Mouse (Mus musculus): ENCODE results near the gene Rab3a. TPM values are rescaled to one million over a fixed set of nuclear protein-coding genes. Genes with fewer than 3 reads are reported as not detected.

Rab3a gene
- polyA plus RNA-seq, 1 experiment from 2014 or later: 12.3 TPM

DNA sequence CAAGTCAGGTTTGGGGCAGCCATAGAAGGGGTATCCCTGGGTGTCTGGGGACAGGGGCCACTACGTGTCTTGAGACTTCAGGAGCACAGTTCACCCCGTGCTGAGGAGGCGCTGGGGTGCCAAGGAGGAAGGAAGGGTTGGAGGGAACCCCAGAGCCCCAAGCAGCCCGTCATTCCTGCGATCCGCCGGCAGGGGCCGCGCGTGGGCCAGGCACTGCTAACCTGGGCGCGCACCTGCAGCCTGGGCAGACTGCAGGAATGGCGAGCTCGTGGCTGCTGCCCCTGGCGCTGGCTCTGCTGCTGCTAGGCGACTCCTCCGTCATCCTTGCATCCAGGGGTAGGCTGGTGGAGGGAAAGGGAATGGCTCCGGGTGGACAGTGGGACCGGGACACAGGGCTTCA lies 36.2 kb upstream of the Rab3a start, which contains the start of gene Gm3336:
Gene Gm3336 (plus strand): TSS at position 247 of the 400 bp plus-strand sequence.
- Histone ChIP-seq H3K4me2 (ENCODE audit: low read depth, severe bottlenecking) (no peak within 1 kb of the TSS), H3K36me3 (ENCODE audit: control insufficient read depth, insufficient read depth, low read length) (no peaks in the 10 kb centered on the region), H3K4me3 (ENCODE audit: low read depth, low read length) (no peak within 1 kb of the TSS), H3K9ac (ENCODE audit: low read length) (no peak within 1 kb of the TSS), H3K27me3 (ENCODE audit: control insufficient read depth, insufficient read depth, low read length) (no peaks in the 10 kb centered on the region), H3K9me3 (ENCODE audit: control insufficient read depth, low read length) (no peaks in the 10 kb centered on the region), H3K27ac (replicated peaks; ENCODE audit: low read depth, low read length) (no peak within 1 kb of the TSS), H3K4me1 (ENCODE audit: control insufficient read depth, insufficient read depth, low read length) (no peaks in the 10 kb centered on the region)
- ATAC-seq (ENCODE audit: insufficient number of reproducible peaks, low FRiP score, low TSS enrichment, low read depth) (no peak), DNase-seq (ENCODE audit: low spot score) (peak; percentile 76)
- WGBS: 5% methylated on average over 13 of the region's 19 CpGs

DNA sequence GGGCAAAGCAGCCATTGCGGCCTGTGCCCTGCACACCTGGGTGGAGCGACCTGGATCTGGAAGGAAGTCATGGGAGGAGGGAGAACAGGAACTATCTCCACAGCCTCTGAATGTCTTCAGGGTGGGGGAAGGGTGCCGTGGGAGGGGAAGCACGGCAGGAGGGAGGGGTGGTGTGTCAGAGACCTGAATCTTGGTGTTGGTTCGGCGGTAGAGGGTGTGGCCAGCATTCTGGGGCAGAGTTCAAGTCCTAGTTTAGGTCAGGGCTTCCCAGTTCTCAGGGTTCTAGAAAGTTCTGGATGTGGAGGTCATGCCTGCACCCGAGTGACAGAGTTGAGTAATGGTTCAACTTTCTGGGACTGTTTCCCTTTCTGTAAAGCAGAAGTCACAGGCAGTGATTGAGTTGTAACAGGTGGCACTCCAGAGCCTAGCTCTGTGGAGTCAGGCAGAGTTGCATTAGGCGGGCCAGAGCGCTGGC lies 34.6 kb upstream of the Rab3a start:
- DNase-seq (ENCODE audit: low spot score): no peak
- 58% methylated on average over 9 of the region's 9 CpGs for WGBS
- H3K4me2 ChIP-seq (ENCODE audit: low read depth, severe bottlenecking): no peak overlapping the region
- H3K27ac ChIP-seq (replicated peaks; ENCODE audit: low read depth, low read length): no peak overlapping the region
- no peaks in the 10 kb centered on the region for H3K27me3 ChIP-seq (ENCODE audit: control insufficient read depth, insufficient read depth, low read length)
- no peak overlapping the region for H3K4me3 ChIP-seq (ENCODE audit: low read depth, low read length)
- H3K4me1 ChIP-seq (ENCODE audit: control insufficient read depth, insufficient read depth, low read length): no peaks in the 10 kb centered on the region
- no peaks in the 10 kb centered on the region for H3K9me3 ChIP-seq (ENCODE audit: control insufficient read depth, low read length)
- H3K9ac ChIP-seq (ENCODE audit: low read length): no peak overlapping the region
- ATAC-seq (ENCODE audit: insufficient number of reproducible peaks, low FRiP score, low TSS enrichment, low read depth): no peak
- no peaks in the 10 kb centered on the region for H3K36me3 ChIP-seq (ENCODE audit: control insufficient read depth, insufficient read depth, low read length)

DNA sequence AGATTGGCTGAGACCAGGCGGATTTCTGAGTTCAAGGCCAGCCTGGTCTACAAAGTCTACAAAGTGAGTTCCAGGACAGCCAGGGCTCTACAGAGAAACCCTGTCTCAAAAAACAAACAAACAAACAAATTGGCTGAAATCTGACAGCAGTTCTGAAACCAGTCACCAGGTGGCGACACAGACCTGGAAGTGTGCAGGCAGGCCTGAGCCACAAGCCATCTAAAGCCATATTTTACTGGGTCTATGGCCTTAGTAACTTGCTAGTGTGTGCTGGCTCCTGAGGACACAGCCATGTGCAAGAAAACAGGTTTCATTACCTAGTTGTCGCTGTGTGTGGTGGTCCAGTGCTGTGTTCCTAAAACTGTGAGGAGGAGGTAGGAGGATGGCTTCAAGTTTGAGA lies 33.7 kb upstream of the Rab3a start:
- peak; percentile 92 for DNase-seq (ENCODE audit: low spot score)
- Histone ChIP-seq H3K36me3 (ENCODE audit: control insufficient read depth, insufficient read depth, low read length) (no peaks in the 10 kb centered on the region), H3K9ac (ENCODE audit: low read length) (no peak overlapping the region), H3K4me1 (ENCODE audit: control insufficient read depth, insufficient read depth, low read length) (no peaks in the 10 kb centered on the region), H3K27me3 (ENCODE audit: control insufficient read depth, insufficient read depth, low read length) (no peaks in the 10 kb centered on the region), H3K27ac (replicated peaks; ENCODE audit: low read depth, low read length) (no peak overlapping the region), H3K4me2 (ENCODE audit: low read depth, severe bottlenecking) (no peak overlapping the region), H3K9me3 (ENCODE audit: control insufficient read depth, low read length) (no peaks in the 10 kb centered on the region), H3K4me3 (ENCODE audit: low read depth, low read length) (no peak overlapping the region)
- no peak for ATAC-seq (ENCODE audit: insufficient number of reproducible peaks, low FRiP score, low TSS enrichment, low read depth)
- 5% methylated on average over 3 of the region's 3 CpGs for WGBS

DNA sequence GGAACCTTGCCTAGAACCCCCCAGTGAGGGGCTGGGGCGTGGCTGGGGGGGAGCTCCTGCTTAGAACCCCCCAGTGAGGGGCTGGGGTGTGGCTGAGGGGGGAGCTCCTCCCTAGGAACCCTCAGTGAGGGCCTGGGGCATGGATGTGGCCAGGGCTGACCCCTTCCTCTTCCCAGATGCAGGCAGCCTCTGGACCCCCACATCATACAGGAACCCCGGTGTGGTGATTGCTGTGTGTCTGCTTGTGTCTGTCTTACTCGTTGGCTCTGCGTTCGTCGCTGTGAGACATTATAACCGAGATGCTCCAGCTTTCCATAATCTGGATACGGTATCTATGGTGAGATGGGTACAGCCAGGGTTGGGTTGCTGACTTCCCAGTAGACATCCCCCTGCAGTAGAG lies 32.9 kb upstream of the Rab3a start:
- Histone ChIP-seq H3K9ac (ENCODE audit: low read length) (no peak overlapping the region), H3K4me3 (ENCODE audit: low read depth, low read length) (no peak overlapping the region), H3K27me3 (ENCODE audit: control insufficient read depth, insufficient read depth, low read length) (no peaks in the 10 kb centered on the region), H3K4me2 (ENCODE audit: low read depth, severe bottlenecking) (no peak overlapping the region), H3K27ac (replicated peaks; ENCODE audit: low read depth, low read length) (no peak overlapping the region), H3K4me1 (ENCODE audit: control insufficient read depth, insufficient read depth, low read length) (no peaks in the 10 kb centered on the region), H3K9me3 (ENCODE audit: control insufficient read depth, low read length) (no peaks in the 10 kb centered on the region), H3K36me3 (ENCODE audit: control insufficient read depth, insufficient read depth, low read length) (no peaks in the 10 kb centered on the region)
- ATAC-seq (ENCODE audit: insufficient number of reproducible peaks, low FRiP score, low TSS enrichment, low read depth) (no peak), DNase-seq (ENCODE audit: low spot score) (no peak)
- 81% methylated on average over 8 of the region's 8 CpGs for WGBS

DNA sequence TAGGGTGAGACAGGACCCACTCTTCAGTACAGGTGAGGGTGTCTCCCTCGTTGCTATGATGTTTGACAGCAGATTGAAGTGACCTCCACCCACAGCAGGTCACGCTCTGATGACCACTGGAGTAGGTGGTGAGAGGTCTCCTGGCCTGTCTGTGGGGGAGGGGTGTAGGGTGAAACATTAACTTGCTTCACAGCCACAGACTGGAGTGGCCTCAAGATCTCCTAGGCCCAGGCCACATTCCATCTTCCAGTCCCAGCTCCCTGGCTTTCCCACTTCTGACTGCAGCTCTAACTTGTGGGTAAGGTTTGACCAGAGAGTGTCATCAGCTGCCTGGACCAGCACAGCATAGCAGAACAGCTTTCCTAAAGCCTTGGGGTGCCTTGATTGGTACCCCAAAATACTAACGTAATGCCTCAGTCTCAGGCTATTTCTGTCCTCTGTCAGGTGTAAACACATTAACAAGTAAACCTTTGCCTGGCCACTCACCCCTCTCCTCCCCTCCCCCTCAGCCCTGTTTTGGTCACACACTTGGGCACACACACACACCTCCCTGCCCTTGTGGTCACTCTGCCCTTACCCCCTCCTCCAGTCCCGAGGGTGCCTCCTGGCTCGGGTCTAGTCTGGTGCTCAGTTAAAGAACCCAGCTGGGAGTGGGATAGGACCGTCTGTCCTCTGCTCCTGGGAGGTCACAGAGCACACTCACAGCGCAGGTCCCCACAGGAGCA lies 30.8 kb upstream of the Rab3a start, which contains the start of gene Pde4c:
Gene Pde4c (plus strand): TSS at position 235 of the 725 bp plus-strand sequence.
- peaks cover 2% of the 10 kb centered on the region; the same call in 1 of the 2 replicates for H3K27me3 ChIP-seq (ENCODE audit: control insufficient read depth, insufficient read depth, low read length)
- no peak within 1 kb of the TSS for H3K9ac ChIP-seq (ENCODE audit: low read length)
- H3K4me3 ChIP-seq (ENCODE audit: low read depth, low read length): no peak within 1 kb of the TSS
- H3K4me2 ChIP-seq (ENCODE audit: low read depth, severe bottlenecking): no peak within 1 kb of the TSS
- no peaks in the 10 kb centered on the region for H3K4me1 ChIP-seq (ENCODE audit: control insufficient read depth, insufficient read depth, low read length)
- 61% methylated on average over 7 of the region's 7 CpGs for whole genome bisulfite sequencing
- H3K27ac ChIP-seq (replicated peaks; ENCODE audit: low read depth, low read length): no peak within 1 kb of the TSS
- DNase-seq (ENCODE audit: low spot score): no peak
- no peaks in the 10 kb centered on the region for H3K9me3 ChIP-seq (ENCODE audit: control insufficient read depth, low read length)
- no peaks in the 10 kb centered on the region for H3K36me3 ChIP-seq (ENCODE audit: control insufficient read depth, insufficient read depth, low read length)
- no peak for ATAC-seq (ENCODE audit: insufficient number of reproducible peaks, low FRiP score, low TSS enrichment, low read depth)

DNA sequence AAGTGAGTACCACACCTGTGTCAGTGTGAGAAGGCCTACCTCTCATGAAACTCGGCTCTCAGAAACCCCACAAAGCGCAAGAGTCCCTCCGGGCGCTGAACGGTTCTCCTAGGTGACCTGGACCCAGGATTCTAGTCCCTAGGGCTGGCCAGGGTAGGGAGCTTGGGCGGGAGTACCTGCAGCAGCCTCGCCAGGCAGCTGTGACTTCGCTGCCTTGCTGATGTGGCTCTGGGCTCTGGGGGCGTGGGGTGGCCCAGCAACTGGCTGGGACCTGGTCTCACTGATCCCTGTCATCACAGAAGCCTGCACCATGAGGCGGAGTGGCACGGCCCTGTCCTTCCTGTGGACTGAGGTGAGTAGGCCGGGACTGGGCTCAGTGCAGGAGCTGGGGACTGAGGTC lies 30.3 kb upstream of the Rab3a start:
- ATAC-seq (ENCODE audit: insufficient number of reproducible peaks, low FRiP score, low TSS enrichment, low read depth): no peak
- WGBS: 76% methylated on average over 12 of the region's 12 CpGs

DNA sequence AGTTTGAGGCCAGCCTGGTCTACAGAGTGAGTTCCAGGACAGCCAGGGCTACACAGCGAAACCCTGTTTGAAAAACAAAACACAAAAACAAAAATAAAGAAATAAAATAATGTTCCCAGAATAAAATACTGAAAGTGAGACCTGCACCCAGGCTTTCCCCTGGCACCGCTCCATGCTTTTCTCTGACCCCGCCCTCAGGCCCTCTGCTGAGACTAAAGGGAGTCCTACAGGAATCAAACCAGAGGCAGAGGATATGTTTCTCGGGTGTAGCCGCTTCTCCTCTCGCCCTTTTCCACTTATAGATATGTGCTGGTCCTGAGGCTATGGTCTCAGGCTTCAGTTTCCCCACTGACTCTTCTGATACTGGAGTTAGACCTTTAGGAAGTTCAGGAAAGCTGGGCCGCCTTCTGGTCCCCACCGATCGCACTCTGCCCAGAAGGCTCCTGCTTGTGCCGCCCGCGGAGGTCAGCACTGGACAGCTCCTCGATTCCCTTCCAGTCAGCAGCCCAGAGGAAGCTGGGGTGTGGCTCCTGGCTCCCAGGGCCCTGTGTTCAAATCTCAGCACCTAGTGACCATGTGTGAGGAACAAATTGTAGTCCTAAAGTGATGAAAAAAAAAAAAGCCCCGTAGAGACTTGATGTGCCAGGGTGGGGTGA lies 28.6 kb upstream of the Rab3a start:
- ATAC-seq (ENCODE audit: insufficient number of reproducible peaks, low FRiP score, low TSS enrichment, low read depth): no peak
- H3K9me3 ChIP-seq (ENCODE audit: control insufficient read depth, low read length): no peaks in the 10 kb centered on the region
- WGBS: 22% methylated on average over 14 of the region's 14 CpGs
- H3K4me3 ChIP-seq (ENCODE audit: low read depth, low read length): no peak overlapping the region
- H3K4me1 ChIP-seq (ENCODE audit: control insufficient read depth, insufficient read depth, low read length): no peaks in the 10 kb centered on the region
- no peaks in the 10 kb centered on the region for H3K36me3 ChIP-seq (ENCODE audit: control insufficient read depth, insufficient read depth, low read length)
- no peak overlapping the region for H3K27ac ChIP-seq (replicated peaks; ENCODE audit: low read depth, low read length)
- no peak overlapping the region for H3K9ac ChIP-seq (ENCODE audit: low read length)
- H3K27me3 ChIP-seq (ENCODE audit: control insufficient read depth, insufficient read depth, low read length): peaks cover 19% of the 10 kb centered on the region
- no peak overlapping the region for H3K4me2 ChIP-seq (ENCODE audit: low read depth, severe bottlenecking)
- peak; percentile 77 for DNase-seq (ENCODE audit: low spot score)

More for the DNA sequence above, 30.3 kb upstream of the Rab3a start:
- peaks cover 4% of the 10 kb centered on the region for H3K27me3 ChIP-seq (ENCODE audit: control insufficient read depth, insufficient read depth, low read length)
- DNase-seq (ENCODE audit: low spot score): no peak
- no peak overlapping the region for H3K4me2 ChIP-seq (ENCODE audit: low read depth, severe bottlenecking)
- no peaks in the 10 kb centered on the region for H3K4me1 ChIP-seq (ENCODE audit: control insufficient read depth, insufficient read depth, low read length)
- H3K27ac ChIP-seq (replicated peaks; ENCODE audit: low read depth, low read length): no peak overlapping the region
- no peaks in the 10 kb centered on the region for H3K36me3 ChIP-seq (ENCODE audit: control insufficient read depth, insufficient read depth, low read length)
- no peak overlapping the region for H3K9ac ChIP-seq (ENCODE audit: low read length)
- H3K9me3 ChIP-seq (ENCODE audit: control insufficient read depth, low read length): no peaks in the 10 kb centered on the region
- H3K4me3 ChIP-seq (ENCODE audit: low read depth, low read length): no peak overlapping the region

DNA sequence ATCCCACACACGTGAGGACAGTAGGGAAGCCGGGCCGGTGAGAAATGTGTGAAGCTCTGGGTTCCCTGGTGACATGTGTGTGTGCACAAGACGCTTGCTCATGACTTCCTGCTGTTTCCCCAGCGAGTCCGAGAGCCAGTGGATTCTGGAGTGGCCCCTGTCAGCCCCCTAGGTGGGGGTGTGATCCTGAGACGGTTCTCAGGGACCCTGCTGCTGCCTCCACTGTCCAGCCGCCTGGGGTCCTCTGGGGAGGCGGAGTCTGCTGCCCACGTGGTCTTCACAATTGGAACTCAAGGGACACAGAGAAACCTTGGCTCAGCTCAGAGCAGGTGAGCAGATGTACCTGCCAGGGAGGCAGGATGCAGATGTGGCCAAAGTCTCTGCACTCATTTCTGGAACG lies 27.8 kb upstream of the Rab3a start:
- 40% methylated on average over 11 of the region's 11 CpGs for WGBS
- H3K4me3 ChIP-seq (ENCODE audit: low read depth, low read length): no peak overlapping the region

More for the DNA sequence above, 27.8 kb upstream of the Rab3a start:
- ATAC-seq (ENCODE audit: insufficient number of reproducible peaks, low FRiP score, low TSS enrichment, low read depth) (no peak), DNase-seq (ENCODE audit: low spot score) (no peak)
- Histone ChIP-seq H3K9ac (ENCODE audit: low read length) (no peak overlapping the region), H3K27me3 (ENCODE audit: control insufficient read depth, insufficient read depth, low read length) (peaks cover 24% of the 10 kb centered on the region), H3K4me2 (ENCODE audit: low read depth, severe bottlenecking) (no peak overlapping the region), H3K9me3 (ENCODE audit: control insufficient read depth, low read length) (no peaks in the 10 kb centered on the region), H3K4me1 (ENCODE audit: control insufficient read depth, insufficient read depth, low read length) (no peaks in the 10 kb centered on the region), H3K36me3 (ENCODE audit: control insufficient read depth, insufficient read depth, low read length) (no peaks in the 10 kb centered on the region), H3K27ac (replicated peaks; ENCODE audit: low read depth, low read length) (no peak overlapping the region)
